Mouse (Mus musculus): ENCODE data around the gene Olfr1299. TPM values are rescaled to one million over a fixed set of nuclear protein-coding genes. Genes with fewer than 3 reads are reported as not detected.

Gene Olfr1299
- total RNA-seq (2023) = not detected

GRCm38 (mm10) chr2:111661119-111661518, at the start of gene Olfr1299:
Gene Olfr1299, plus strand, starts transcription at chr2:111661419.

DNA sequence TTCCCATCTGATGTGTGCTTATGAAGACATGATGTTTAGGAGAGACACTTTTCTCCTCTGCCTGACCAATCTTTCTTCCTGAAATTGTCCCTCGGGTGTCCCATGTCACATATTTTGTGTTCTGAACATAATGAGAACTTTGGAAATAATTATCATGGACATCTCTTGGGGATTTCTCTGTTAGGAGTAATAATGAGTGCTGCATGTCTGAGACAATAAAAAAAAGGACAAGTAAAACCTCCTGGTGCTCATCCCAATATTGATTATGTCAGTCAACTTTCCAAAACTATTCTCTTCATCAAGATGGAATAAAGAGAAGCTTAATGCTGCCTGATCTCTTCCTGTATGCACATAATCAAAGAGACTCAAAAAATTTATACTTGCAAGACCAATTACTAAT, 34.8 kb upstream of the Olfr1299 start, which contains the start of gene Olfr1297:
Gene Olfr1297 (minus strand): TSS at position 101 of the 400 bp plus-strand sequence.

DNA sequence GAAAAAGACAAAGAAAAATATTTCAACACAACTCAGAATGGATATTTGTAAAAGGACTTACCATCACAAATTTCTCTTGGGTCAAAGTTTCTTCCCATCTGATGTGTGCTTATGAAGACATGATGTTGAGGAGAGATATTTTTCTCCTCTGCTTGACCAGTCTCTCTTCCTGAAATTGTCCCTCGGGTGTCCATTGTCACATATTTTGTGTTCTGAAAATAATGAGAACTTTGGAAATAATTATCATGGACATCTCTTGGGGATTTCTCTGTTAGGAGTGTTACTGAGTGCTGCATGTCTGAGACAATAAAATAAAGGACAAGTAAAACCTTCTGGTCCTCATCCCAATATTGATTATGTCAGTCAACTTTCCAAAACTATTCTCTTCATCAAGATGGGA, 12.1 kb upstream of the Olfr1299 start, which contains the start of gene Olfr1298:
Gene Olfr1298 (minus strand): TSS at position 101 of the 400 bp plus-strand sequence.

Other genes starting within 250 kb of the Olfr1299 start
- gene Olfr1286, start 238.3 kb upstream of the Olfr1299 start, total RNA-seq (2023) = not detected
- not detected for gene Olfr1287, start 212.3 kb upstream of the Olfr1299 start, total RNA-seq (2023)
- gene Olfr1288, start 187.3 kb upstream of the Olfr1299 start, total RNA-seq (2023) = not detected
- not detected for gene Olfr1289, start 180.6 kb upstream of the Olfr1299 start, total RNA-seq (2023)
- gene Olfr1290, start 167.6 kb upstream of the Olfr1299 start, total RNA-seq (2023) = not detected
- gene Olfr1291-ps1, start 164.2 kb upstream of the Olfr1299 start, total RNA-seq (2023) = not detected
- gene Olfr1293-ps, start 136.2 kb upstream of the Olfr1299 start, total RNA-seq (2023) = not detected
- not detected for gene Olfr1294, start 121.1 kb upstream of the Olfr1299 start, total RNA-seq (2023)
- not detected for gene Olfr1295, start 91.7 kb upstream of the Olfr1299 start, total RNA-seq (2023)
- not detected for gene Olfr1297, start 34.9 kb upstream of the Olfr1299 start, total RNA-seq (2023)
- not detected for gene Olfr1298, start 12.2 kb upstream of the Olfr1299 start, total RNA-seq (2023)
- not detected for gene Olfr1301, start 89.6 kb downstream of the Olfr1299 start, total RNA-seq (2023)
- gene Olfr1302, start 116.0 kb downstream of the Olfr1299 start, total RNA-seq (2023) = not detected
- gene Olfr1303, start 158.9 kb downstream of the Olfr1299 start, total RNA-seq (2023) = not detected
- not detected for gene Olfr1305, start 215.7 kb downstream of the Olfr1299 start, total RNA-seq (2023)